ENCODE assay signal across 24 mouse cellular contexts in genomic region chr10:36036476-36036875, GRCm38 (mm10).
"Had no signal": no experiment of that assay in that cellular context is flagged by ENCODE, and none has a peak within 500 bp of the region (broad histone marks: within the 10 kb centered on the region; RNA-seq: fewer than 3 reads in every experiment).

No protein-coding gene starts in this region.

- H3K27me3 ChIP-seq: embryonic facial prominence, embryonic 12.5 days; embryonic facial prominence, embryonic 13.5 days; embryonic facial prominence, embryonic 15.5 days; forebrain, embryonic 12.5 days; forebrain, embryonic 13.5 days; forebrain, embryonic 15.5 days had no signal

- H3K9me3 ChIP-seq: embryonic facial prominence, embryonic 10.5 days; embryonic facial prominence, embryonic 12.5 days; embryonic facial prominence, embryonic 13.5 days; embryonic facial prominence, embryonic 15.5 days; forebrain, embryonic 10.5 days; forebrain, embryonic 12.5 days; forebrain, embryonic 13.5 days; forebrain, embryonic 15.5 days; heart, embryonic 10.5 days had no signal

- H3K27ac ChIP-seq: embryonic facial prominence, embryonic 10.5 days; embryonic facial prominence, embryonic 12.5 days; embryonic facial prominence, embryonic 13.5 days; embryonic facial prominence, embryonic 15.5 days; forebrain, embryonic 10.5 days; forebrain, embryonic 12.5 days; forebrain, embryonic 13.5 days; forebrain, embryonic 15.5 days; gastrocnemius, adult 2 months; heart, adult 2 months; heart, embryonic 10.5 days had no signal

- H3K4me2 ChIP-seq: embryonic facial prominence, embryonic 12.5 days; embryonic facial prominence, embryonic 13.5 days; embryonic facial prominence, embryonic 15.5 days; forebrain, embryonic 12.5 days; forebrain, embryonic 13.5 days; forebrain, embryonic 15.5 days; heart, embryonic 11.5 days had no signal

- H3K36me3 ChIP-seq: embryonic facial prominence, embryonic 10.5 days; embryonic facial prominence, embryonic 12.5 days; embryonic facial prominence, embryonic 13.5 days; embryonic facial prominence, embryonic 15.5 days; forebrain, embryonic 10.5 days; forebrain, embryonic 12.5 days; forebrain, embryonic 15.5 days; heart, embryonic 10.5 days had no signal

- DNase-seq: cerebellum, postnatal 14 days; cerebellum, postnatal 25 days; cerebellum, postnatal 36 days; embryo, embryonic 11 days; forebrain, postnatal 0 days; gastrocnemius, adult 2 months; gastrocnemius, postnatal 10 days; gastrocnemius, postnatal 14 days; gastrocnemius, postnatal 25 days; gastrocnemius, postnatal 36 days; heart, adult 11 months; heart, adult 18-20 months; heart, adult 2 months had no signal

- H3K9ac ChIP-seq: embryonic facial prominence, embryonic 12.5 days; embryonic facial prominence, embryonic 13.5 days; embryonic facial prominence, embryonic 15.5 days; forebrain, embryonic 12.5 days; forebrain, embryonic 13.5 days; forebrain, embryonic 15.5 days; forebrain, postnatal 0 days had no signal

- H3K4me3 ChIP-seq: embryonic facial prominence, embryonic 10.5 days; embryonic facial prominence, embryonic 12.5 days; embryonic facial prominence, embryonic 13.5 days; embryonic facial prominence, embryonic 15.5 days; erythroblast, embryonic 14.5 days; forebrain, embryonic 10.5 days; forebrain, embryonic 12.5 days; forebrain, embryonic 13.5 days; forebrain, embryonic 15.5 days; gastrocnemius, adult 2 months; heart, adult 2 months; heart, embryonic 10.5 days had no signal

- H3K4me1 ChIP-seq: embryonic facial prominence, embryonic 10.5 days; embryonic facial prominence, embryonic 12.5 days; embryonic facial prominence, embryonic 13.5 days; embryonic facial prominence, embryonic 15.5 days; forebrain, embryonic 10.5 days; forebrain, embryonic 12.5 days; forebrain, embryonic 13.5 days; forebrain, embryonic 15.5 days; heart, embryonic 10.5 days had no signal
